Mouse (Mus musculus): ENCODE measurements around the gene Rab31.

GRCm38 (mm10) chr17:65796056-65796455 is 23.5 kb upstream of the Rab31 start:
- no peak for TF ChIP-seq E2F4 (IDR thresholded peaks at IDR 0.05; ENCODE audit: insufficient read depth)
- TF ChIP-seq POLR2AphosphoS2 (IDR thresholded peaks at IDR 0.05; ENCODE audit: insufficient read length, low read depth): no peak
- TF ChIP-seq MAX (IDR thresholded peaks at IDR 0.05; ENCODE audit: low read depth): no peak
- no peak for TF ChIP-seq POLR2A (IDR thresholded peaks at IDR 0.05; ENCODE audit: insufficient read length, low read depth)
- TF ChIP-seq TCF3 (IDR thresholded peaks at IDR 0.05; ENCODE audit: insufficient read length, low read depth): no peak
- no peak for TF ChIP-seq MYOD1 (IDR thresholded peaks at IDR 0.05; ENCODE audit: control insufficient read depth in 1 of 3, insufficient read length in 2 of 3, low read depth in 2 of 3)
- TF ChIP-seq MYOG (IDR thresholded peaks at IDR 0.05; ENCODE audit: control insufficient read depth in 1 of 3, insufficient read depth in 1 of 3, insufficient read length in 2 of 3, low read depth in 2 of 3): no peak
- no peak for TF ChIP-seq SRF (IDR thresholded peaks at IDR 0.05; ENCODE audit: control insufficient read depth, insufficient read length, low read depth)
- TF ChIP-seq TCF12 (IDR thresholded peaks at IDR 0.05; ENCODE audit: insufficient read depth, poor library complexity, severe bottlenecking): no peak
- no peak for TF ChIP-seq USF1 (IDR thresholded peaks at IDR 0.05; ENCODE audit: low read depth)

All from myocyte (in vitro differentiated cells).